Mouse (Mus musculus): Measurements from ENCODE around the gene Amd1. TPM values are rescaled to one million over a fixed set of nuclear protein-coding genes. Genes with fewer than 3 reads are reported as not detected.

Amd1 gene
- total and polyA plus RNA-seq, 2 experiments from 2014 or later = 34.3 to 53.2 TPM

GRCm38 (mm10) chr10:40256716-40257115 lies 45.3 kb downstream of the Amd1 start:
- Histone ChIP-seq H3K9me3 (ENCODE audit: low read length) (no peaks in the 10 kb centered on the region), H3K27ac (ENCODE audit: low read depth, low read length) (peak overlapping the region; percentile 96), H3K27me3 (ENCODE audit: insufficient read depth, low read length) (no peaks in the 10 kb centered on the region), H3K36me3 (ENCODE audit: insufficient read depth, low read length) (peaks cover 8% of the 10 kb centered on the region; the same call in 1 of the 2 replicates), H3K9ac (replicated peaks; ENCODE audit: low read length, poor library complexity, severe bottlenecking) (peak overlapping the region; percentile 86), H3K4me1 (ENCODE audit: insufficient read depth, low read length) (no peaks in the 10 kb centered on the region; the same call in 1 of the 2 replicates), H3K4me2 (ENCODE audit: low read depth, low read length, poor library complexity, severe bottlenecking) (peak overlapping the region; percentile 72), H3K4me3 (ENCODE audit: low read depth, low read length) (peak overlapping the region; percentile 58)
- peak; percentile 81 for DNase-seq (ENCODE audit: low spot score)
- 1% methylated on average over 5 of the region's 5 CpGs for WGBS
- TF ChIP-seq CTCF (IDR thresholded peaks at IDR 0.05) = no peak
- ATAC-seq (ENCODE audit: low FRiP score) = peak; percentile 68

DNA sequence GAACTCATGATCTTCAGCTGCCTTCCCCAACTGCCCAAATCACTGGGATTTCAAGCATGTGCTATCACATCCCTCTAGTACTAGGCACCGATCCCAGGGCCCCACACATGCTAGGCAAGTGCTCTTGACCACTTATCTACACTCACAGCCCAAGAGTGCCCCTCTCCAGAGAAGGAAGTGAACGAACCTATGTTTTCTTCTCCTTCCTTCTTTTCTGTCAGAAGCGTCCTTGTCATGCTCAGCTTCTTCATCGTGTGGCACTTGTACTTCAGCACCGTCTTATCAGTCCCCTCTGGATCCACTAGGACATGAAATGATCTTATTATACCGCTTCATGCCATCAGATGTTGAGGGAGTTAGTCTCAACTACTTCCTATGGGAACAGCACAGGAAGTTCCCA lies 51.0 kb downstream of the Amd1 start:
- Histone ChIP-seq H3K4me1 (ENCODE audit: insufficient read depth, low read length) (no peaks in the 10 kb centered on the region; the same call in 1 of the 2 replicates), H3K4me3 (ENCODE audit: low read depth, low read length) (no peak overlapping the region), H3K36me3 (ENCODE audit: insufficient read depth, low read length) (peaks cover 30% of the 10 kb centered on the region), H3K4me2 (ENCODE audit: low read depth, low read length, poor library complexity, severe bottlenecking) (no peak overlapping the region), H3K9ac (replicated peaks; ENCODE audit: low read length, poor library complexity, severe bottlenecking) (no peak overlapping the region), H3K27me3 (ENCODE audit: insufficient read depth, low read length) (no peaks in the 10 kb centered on the region), H3K9me3 (ENCODE audit: low read length) (no peaks in the 10 kb centered on the region), H3K27ac (ENCODE audit: low read depth, low read length) (no peak overlapping the region)
- TF ChIP-seq CTCF (IDR thresholded peaks at IDR 0.05) = no peak
- no peak for ATAC-seq (ENCODE audit: low FRiP score)
- 93% methylated on average over 6 of the region's 6 CpGs for WGBS
- DNase-seq (ENCODE audit: low spot score) = no peak

- no peak for ATAC-seq (ENCODE audit: low FRiP score)
- Histone ChIP-seq H3K27me3 (ENCODE audit: insufficient read depth, low read length) (no peaks in the 10 kb centered on the region), H3K36me3 (ENCODE audit: insufficient read depth, low read length) (peaks cover 30% of the 10 kb centered on the region), H3K9me3 (ENCODE audit: low read length) (no peaks in the 10 kb centered on the region), H3K4me1 (ENCODE audit: insufficient read depth, low read length) (no peaks in the 10 kb centered on the region; the same call in 1 of the 2 replicates), H3K4me2 (ENCODE audit: low read depth, low read length, poor library complexity, severe bottlenecking) (no peak overlapping the region), H3K27ac (ENCODE audit: low read depth, low read length) (no peak overlapping the region), H3K4me3 (ENCODE audit: low read depth, low read length) (no peak overlapping the region), H3K9ac (replicated peaks; ENCODE audit: low read length, poor library complexity, severe bottlenecking) (no peak overlapping the region)
- TF ChIP-seq CTCF (IDR thresholded peaks at IDR 0.05) = peak; percentile 78
- WGBS = 88% methylated on average over 9 of the region's 9 CpGs
- peak; percentile 55 for DNase-seq (ENCODE audit: low spot score)
Measured at GRCm38 (mm10) chr10:40249625-40250024, 52.4 kb downstream of the Amd1 start.

DNA sequence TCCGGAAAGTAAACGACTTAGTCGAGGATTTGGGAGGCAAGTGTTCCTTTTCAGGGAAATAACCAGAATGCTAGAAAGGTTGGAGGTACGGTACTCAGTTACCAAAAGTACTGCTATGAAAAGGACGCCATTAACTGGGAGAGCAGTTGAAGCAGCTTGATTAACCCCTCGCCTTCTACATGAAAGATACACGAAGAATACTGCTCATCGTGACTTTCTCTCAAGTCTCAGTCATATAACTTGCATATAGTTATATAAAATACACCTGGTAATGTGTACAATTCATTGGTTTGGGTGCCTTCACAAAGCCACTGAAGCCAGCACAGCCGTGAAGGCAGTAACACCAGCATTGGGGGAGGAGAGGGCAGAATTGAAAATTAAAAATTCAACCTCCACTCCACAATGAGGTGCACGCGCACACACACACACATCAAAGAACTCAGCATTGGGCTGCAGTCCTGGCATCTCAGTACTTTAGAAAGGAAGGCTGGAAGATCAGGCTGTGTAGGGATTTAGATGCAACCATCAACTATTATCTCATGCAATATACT lies 54.7 kb downstream of the Amd1 start:
- Histone ChIP-seq H3K9me3 (ENCODE audit: low read length) (no peaks in the 10 kb centered on the region), H3K27me3 (ENCODE audit: insufficient read depth, low read length) (no peaks in the 10 kb centered on the region), H3K36me3 (ENCODE audit: insufficient read depth, low read length) (peaks cover 33% of the 10 kb centered on the region), H3K4me2 (ENCODE audit: low read depth, low read length, poor library complexity, severe bottlenecking) (peak overlapping the region; percentile 57), H3K4me3 (ENCODE audit: low read depth, low read length) (peak overlapping the region; percentile 77), H3K4me1 (ENCODE audit: insufficient read depth, low read length) (no peaks in the 10 kb centered on the region; the same call in 1 of the 2 replicates), H3K27ac (ENCODE audit: low read depth, low read length) (peak overlapping the region; percentile 79), H3K9ac (replicated peaks; ENCODE audit: low read length, poor library complexity, severe bottlenecking) (peak overlapping the region; percentile 46; the same call in 1 of the 2 replicates)
- no peak for TF ChIP-seq CTCF (IDR thresholded peaks at IDR 0.05)
- DNase-seq (ENCODE audit: low spot score) (no peak), ATAC-seq (ENCODE audit: low FRiP score) (peak; percentile 71)
- 23% methylated on average over 11 of the region's 11 CpGs for WGBS

- peaks cover 27% of the 10 kb centered on the region for H3K36me3 ChIP-seq (ENCODE audit: insufficient read depth, low read length)
Measured at GRCm38 (mm10) chr10:40246374-40247165, 55.4 kb downstream of the Amd1 start, which contains the start of gene Rpf2. Rpf2 (minus strand) TSS chr10:40247036.

DNA sequence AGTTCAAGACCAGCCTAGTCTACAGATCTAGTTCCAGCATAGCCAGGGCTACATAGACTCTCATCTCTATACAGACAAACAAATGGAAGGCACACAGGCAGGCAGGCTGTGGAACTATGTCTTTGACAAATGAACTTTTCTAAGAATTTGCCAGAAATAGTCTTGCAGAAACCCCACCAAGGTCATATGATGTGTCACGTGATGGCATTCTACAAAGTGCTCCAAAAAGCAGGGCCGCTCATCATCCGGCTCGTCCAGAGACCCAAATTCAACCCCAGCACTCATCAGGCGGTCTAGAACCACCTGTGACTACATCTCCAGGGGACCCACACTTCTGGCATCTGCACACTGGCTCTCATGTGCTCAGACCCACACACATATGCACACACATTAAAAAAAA lies 64.2 kb downstream of the Amd1 start:
- H3K9me3 ChIP-seq (ENCODE audit: low read length) = no peaks in the 10 kb centered on the region
- H3K4me2 ChIP-seq (ENCODE audit: low read depth, low read length, poor library complexity, severe bottlenecking) = no peak overlapping the region
- H3K27me3 ChIP-seq (ENCODE audit: insufficient read depth, low read length) = no peaks in the 10 kb centered on the region
- over 99% methylated on average over 5 of the region's 5 CpGs for WGBS
- no peak overlapping the region for H3K9ac ChIP-seq (replicated peaks; ENCODE audit: low read length, poor library complexity, severe bottlenecking)
- H3K27ac ChIP-seq (ENCODE audit: low read depth, low read length) = no peak overlapping the region
- no peak for TF ChIP-seq CTCF (IDR thresholded peaks at IDR 0.05)
- no peaks in the 10 kb centered on the region for H3K4me1 ChIP-seq (ENCODE audit: insufficient read depth, low read length)
- H3K36me3 ChIP-seq (ENCODE audit: insufficient read depth, low read length) = peaks cover 23% of the 10 kb centered on the region
- DNase-seq (ENCODE audit: low spot score) (no peak), ATAC-seq (ENCODE audit: low FRiP score) (no peak)
- H3K4me3 ChIP-seq (ENCODE audit: low read depth, low read length) = no peak overlapping the region

More at GRCm38 (mm10) chr10:40246374-40247165, 55.4 kb downstream of the Amd1 start, which contains the start of gene Rpf2:
- no peak for TF ChIP-seq CTCF (IDR thresholded peaks at IDR 0.05)
- H3K4me1 ChIP-seq (ENCODE audit: insufficient read depth, low read length) = no peaks in the 10 kb centered on the region; the same call in 1 of the 2 replicates
- peak within 1 kb of the TSS; percentile 46 for H3K9ac ChIP-seq (replicated peaks; ENCODE audit: low read length, poor library complexity, severe bottlenecking)
- peak; percentile 94 for DNase-seq (ENCODE audit: low spot score)
- H3K27ac ChIP-seq (ENCODE audit: low read depth, low read length) = peak within 1 kb of the TSS; percentile 79
- ATAC-seq (ENCODE audit: low FRiP score) = peak; percentile 92
- H3K9me3 ChIP-seq (ENCODE audit: low read length) = no peaks in the 10 kb centered on the region
- H3K4me2 ChIP-seq (ENCODE audit: low read depth, low read length, poor library complexity, severe bottlenecking) = peak within 1 kb of the TSS; percentile 57
- WGBS = under 1% methylated on average over 54 of the region's 54 CpGs
- H3K27me3 ChIP-seq (ENCODE audit: insufficient read depth, low read length) = no peaks in the 10 kb centered on the region
- H3K4me3 ChIP-seq (ENCODE audit: low read depth, low read length) = peak within 1 kb of the TSS; percentile 77

Other genes starting within 250 kb of the Amd1 start
- gene Slc16a10, start 159.9 kb downstream of the Amd1 start, total RNA-seq (2014; rRNA removed) = 2.1 and 2.2 TPM in 2 replicates
- gene Slc16a10, start 159.9 kb downstream of the Amd1 start, polyA plus RNA-seq (2015; fragmentation: Nextera tagmentation; extraction: Ambion mirVana) = 2.0 and 2.2 TPM in 2 replicates
- gene Rpf2, start 55.1 kb downstream of the Amd1 start, total RNA-seq (2014; rRNA removed) = 18.7 and 22.7 TPM in 2 replicates
- 52.3 and 52.4 TPM in 2 replicates for gene Rpf2, start 55.1 kb downstream of the Amd1 start, polyA plus RNA-seq (2015; fragmentation: Nextera tagmentation; extraction: Ambion mirVana)
- gene Gtf3c6, start 44.1 kb downstream of the Amd1 start, total RNA-seq (2014; rRNA removed) = 25.6 and 28.9 TPM in 2 replicates
- 53.2 and 56.2 TPM in 2 replicates for gene Gtf3c6, start 44.1 kb downstream of the Amd1 start, polyA plus RNA-seq (2015; fragmentation: Nextera tagmentation; extraction: Ambion mirVana)
- 11.8 and 13.2 TPM in 2 replicates for gene Cdk19, start 37.4 kb upstream of the Amd1 start, total RNA-seq (2014; rRNA removed)
- gene Cdk19, start 37.4 kb upstream of the Amd1 start, polyA plus RNA-seq (2015; fragmentation: Nextera tagmentation; extraction: Ambion mirVana) = 3.8 and 3.9 TPM in 2 replicates

All from midbrain, postnatal 0 days (tissue).